Mouse (Mus musculus): ENCODE measurements around the gene Cnn3.

DNA sequence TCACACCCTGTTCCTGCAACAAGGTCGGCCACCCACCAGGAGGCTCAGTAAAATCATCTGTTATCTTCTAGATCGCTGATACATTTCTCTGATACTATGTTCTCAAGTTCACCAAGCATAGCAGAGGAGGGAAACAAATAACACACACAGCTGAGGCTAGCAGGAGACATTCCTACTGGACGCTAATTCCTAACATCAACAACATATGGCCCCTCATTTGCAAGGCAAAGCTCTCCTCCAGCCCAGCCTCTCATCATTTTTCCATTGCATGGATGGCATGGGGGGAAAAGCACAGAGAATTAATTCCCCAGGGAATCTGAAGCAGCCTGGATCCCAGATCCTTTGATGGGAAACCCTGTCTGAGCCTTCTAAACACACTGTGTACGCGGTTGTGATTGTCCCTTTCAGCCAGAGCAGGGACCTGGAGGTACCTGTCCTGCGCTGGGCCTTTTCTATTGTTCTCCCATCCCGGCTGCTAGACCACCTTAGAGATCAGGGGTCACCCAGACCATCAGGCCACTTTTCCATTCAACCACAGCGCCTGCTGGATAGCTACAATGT is 78.7 kb downstream of the Cnn3 start:
- TF ChIP-seq CTCF (IDR thresholded peaks at IDR 0.05) (no peak), POLR2A (IDR thresholded peaks at IDR 0.05; ENCODE audit: insufficient read depth, low read depth, low read length) (no peak), EP300 (IDR thresholded peaks at IDR 0.05; ENCODE audit: insufficient read depth, low read depth, low read length) (no peak)
